Mouse (Mus musculus) left cerebral cortex, adult 8-10 months (tissue): ENCODE measurements around the gene Ccl9. TPM values are rescaled to one million over a fixed set of nuclear protein-coding genes. Genes with fewer than 3 reads are reported as not detected.
A peak's percentile ranks its signal among the peaks of the same experiment; 100 is the strongest.

ENCODE experiments used
- DNase-seq, 2 experiments: peaks; one replicate each; pipeline ENCODE4 v3.0.0; 2022; ENCODE audit warnings: low spot score in 2 of 2
- total RNA-seq, 4 experiments: library from RNA; stranded (reverse); gene quantifications; 2 replicates each; pipeline ENCODE4 v1.2.4; 2022

Gene Ccl9
- total RNA-seq, 4 experiments from 2014 or later, result 2.9 to 10.8 (median 5.0) TPM

- DNase-seq, result no peak
These were observed 37.0 kb downstream of the Ccl9 start for GRCm38 (mm10) chr11:83541415-83541814.

GRCm38 (mm10) chr11:83540931-83541330, 37.5 kb downstream of the Ccl9 start:
- no peak for DNase-seq

GRCm38 (mm10) chr11:83538705-83539314, 39.6 kb downstream of the Ccl9 start:
- no peak for DNase-seq

- no peak for DNase-seq
These were observed 41.6 kb downstream of the Ccl9 start for GRCm38 (mm10) chr11:83536831-83537230.

GRCm38 (mm10) chr11:83534609-83535423, 43.6 kb downstream of the Ccl9 start:
- peak in 1 of 2 experiments; percentile 18 for DNase-seq

- DNase-seq, result no peak
These were observed 44.3 kb downstream of the Ccl9 start for GRCm38 (mm10) chr11:83534143-83534542.

- no peak for DNase-seq
These were observed 45.2 kb downstream of the Ccl9 start for GRCm38 (mm10) chr11:83533192-83533591.

- DNase-seq, result no peak
These were observed 48.1 kb downstream of the Ccl9 start, which contains the start of gene Ccl5 for GRCm38 (mm10) chr11:83530360-83530759. Gene Ccl5 (minus strand): TSS chr11:83530518.

GRCm38 (mm10) chr11:83529024-83529423, 49.4 kb downstream of the Ccl9 start:
- DNase-seq, result no peak

Other genes with a start within 250 kb of the Ccl9 start
- gene Rasl10b, start 169.5 kb downstream of the Ccl9 start, total RNA-seq, result 100 to 1,000 TPM; 253 to 298 (median 277) TPM
- under 1 TPM in 3 of 4 experiments, not detected in 1; 0.11 to 0.27 (median 0.14) TPM for gene Gas2l2, start 149.2 kb downstream of the Ccl9 start, total RNA-seq
- 1 to 10 TPM in 1 of 4 experiments, under 1 TPM in 2, not detected in 1; 0.59 to 1.3 (median 0.80) TPM for gene 1700020L24Rik, start 141.0 kb downstream of the Ccl9 start, total RNA-seq
- gene Mmp28, start 115.6 kb downstream of the Ccl9 start, total RNA-seq, result 1 to 10 TPM; 3.7 to 5.0 (median 4.2) TPM
- 10 to 100 TPM; 50.1 to 67.1 (median 54.3) TPM for gene Taf15, start 105.5 kb downstream of the Ccl9 start, total RNA-seq
- not detected for gene Heatr9, start 56.5 kb downstream of the Ccl9 start, total RNA-seq
- gene Ccl5, start 48.1 kb downstream of the Ccl9 start, total RNA-seq, result 1 to 10 TPM in 1 of 4 experiments, not detected in 3; 1.1 TPM
- 10 to 100 TPM in 2 of 4 experiments, 1 to 10 TPM in 1, under 1 TPM in 1; 0.65 to 29.6 (median 13.0) TPM for gene Ccl6, start 14.5 kb upstream of the Ccl9 start, total RNA-seq
- not detected for gene Rpl9-ps1, start 67.0 kb upstream of the Ccl9 start, total RNA-seq
- 10 to 100 TPM in 1 of 4 experiments, 1 to 10 TPM in 1, under 1 TPM in 1, not detected in 1; 0.51 to 10.8 (median 8.0) TPM for gene Ccl3, start 70.7 kb upstream of the Ccl9 start, total RNA-seq
- gene Ccl4, start 83.9 kb upstream of the Ccl9 start, total RNA-seq, result 1 to 10 TPM in 2 of 4 experiments, not detected in 2; 2.9 to 5.1 TPM
- gene Wfdc17, start 125.4 kb upstream of the Ccl9 start, total RNA-seq, result 1 to 10 TPM in 1 of 4 experiments, not detected in 3; 1.6 TPM
- 1 to 10 TPM in 2 of 4 experiments, under 1 TPM in 1, not detected in 1; 0.98 to 1.9 (median 1.9) TPM for gene Wfdc18, start 130.4 kb upstream of the Ccl9 start, total RNA-seq
- not detected for gene Wfdc21, start 168.3 kb upstream of the Ccl9 start, total RNA-seq
- 10 to 100 TPM; 15.9 to 17.7 (median 16.5) TPM for gene Heatr6, start 175.1 kb upstream of the Ccl9 start, total RNA-seq